Mouse (Mus musculus) CH12F3 (cell line): ENCODE results near the gene Shcbp1.
"Not testable (repeated sequence)": the region's sequence is repeated elsewhere in the genome, so short reads cannot be mapped to it uniquely, and the experiment has no call there.

Experiments used
- in situ Hi-C: fragments of 300-500 bp; cut with MboI; formaldehyde crosslinking; loops from 2 replicates; pipeline ENCODE4 v1.14.3; 2020; ENCODE audit warnings: low sequenced_read_pairs

The Shcbp1 gene

GRCm38 (mm10) chr8:4779254-4780055, at the start of gene Shcbp1:
TSS of gene Shcbp1 (minus strand) at chr8:4779567.
- in situ Hi-C loops = no loop called here

GRCm38 (mm10) chr8:4808831-4809230, 29.5 kb upstream of the Shcbp1 start:
- in situ Hi-C loops = no loop called here

GRCm38 (mm10) chr8:4800524-4801122, 21.3 kb upstream of the Shcbp1 start:
- in situ Hi-C loops = no loop called here

GRCm38 (mm10) chr8:4778266-4778665, 1.1 kb downstream of the Shcbp1 start:
- in situ Hi-C loops = no loop called here

- in situ Hi-C loops = no loop called here
Observed at GRCm38 (mm10) chr8:4764751-4765150, 14.6 kb downstream of the Shcbp1 start.

GRCm38 (mm10) chr8:4753048-4753447, 26.3 kb downstream of the Shcbp1 start:
- in situ Hi-C loops = no loop called here

- in situ Hi-C loops = no loop called here
Observed at GRCm38 (mm10) chr8:4730942-4731341, 48.4 kb downstream of the Shcbp1 start.

- in situ Hi-C loops = no loop called here
Observed at GRCm38 (mm10) chr8:4715546-4715945, 63.8 kb downstream of the Shcbp1 start.

GRCm38 (mm10) chr8:4708346-4708745, 71.0 kb downstream of the Shcbp1 start:
- in situ Hi-C loops = not testable (repeated sequence)

- in situ Hi-C loops = not testable (repeated sequence)
Observed at GRCm38 (mm10) chr8:4707916-4708315, 71.5 kb downstream of the Shcbp1 start.

- in situ Hi-C loops = no loop called here
Observed at GRCm38 (mm10) chr8:4691634-4692033, 87.7 kb downstream of the Shcbp1 start.
